ENCODE assay signal across 8 mouse cellular contexts in genomic region chr7:27542392-27543033, GRCm38 (mm10). TPM values are rescaled to one million over a fixed set of nuclear protein-coding genes. Genes with fewer than 3 reads are reported as not detected.
A peak's percentile ranks its signal among the peaks of the same experiment; 100 is the strongest.
DNase-seq lines count a peak whose midpoint lies in the region; ATAC-seq and TF ChIP-seq lines count a peak whose summit lies in the region.

No protein-coding gene starts in this region.

- H3K27ac ChIP-seq in forebrain, embryonic 13.5 days: no peak overlapping the region
- H3K27ac ChIP-seq in liver, embryonic 16.5 days (ENCODE audit: low read length): peak overlapping the region; percentile 87
- 0 out of 2 replicates have a peak overlapping the region, but pooled peaks have one; percentile 4 for H3K27ac ChIP-seq in neural tube, embryonic 13.5 days (replicated peaks)
- peak overlapping the region; percentile 23; the same call in 1 of the 2 replicates for H3K27ac ChIP-seq in testis, adult 2 months (ENCODE audit: control insufficient read depth, insufficient read depth, low read depth, low read length)

- peak overlapping the region; percentile 71 for H3K9ac ChIP-seq in forebrain, embryonic 13.5 days
- H3K9ac ChIP-seq in liver, embryonic 16.5 days (ENCODE audit: low read depth, low read length): peak overlapping the region; percentile 79
- H3K9ac ChIP-seq in neural tube, embryonic 13.5 days: peak overlapping the region; percentile 81

- peaks cover 16% of the 10 kb centered on the region for H3K4me1 ChIP-seq in forebrain, embryonic 13.5 days
- peaks cover 57% of the 10 kb centered on the region for H3K4me1 ChIP-seq in liver, embryonic 16.5 days (ENCODE audit: control insufficient read depth, low read depth, low read length)
- H3K4me1 ChIP-seq in neural tube, embryonic 13.5 days (replicated peaks): peaks cover 15% of the 10 kb centered on the region
- H3K4me1 ChIP-seq in testis, adult 2 months (ENCODE audit: control insufficient read depth, insufficient read depth, low read length): peaks cover 18% of the 10 kb centered on the region

- WGBS in forebrain, embryonic 13.5 days: 3% methylated on average over 30 of the region's 30 CpGs
- 2% methylated on average over 30 of the region's 30 CpGs for WGBS in liver, embryonic 16.5 days (ENCODE audit: insufficient replicate concordance)
- WGBS in neural tube, embryonic 13.5 days: 3% methylated on average over 30 of the region's 30 CpGs

- H3K27me3 ChIP-seq in forebrain, embryonic 13.5 days: no peaks in the 10 kb centered on the region
- H3K27me3 ChIP-seq in liver, embryonic 16.5 days (ENCODE audit: control insufficient read depth, insufficient read depth, low read depth, low read length): no peaks in the 10 kb centered on the region
- no peaks in the 10 kb centered on the region for H3K27me3 ChIP-seq in neural tube, embryonic 13.5 days
- no peaks in the 10 kb centered on the region for H3K27me3 ChIP-seq in testis, adult 2 months (ENCODE audit: control insufficient read depth, insufficient read depth, low read length)

- H3K4me3 ChIP-seq in forebrain, embryonic 13.5 days: peak overlapping the region; percentile 48
- peak overlapping the region; percentile 69 for H3K4me3 ChIP-seq in liver, embryonic 16.5 days (ENCODE audit: low read depth, low read length)
- H3K4me3 ChIP-seq in neural tube, embryonic 13.5 days: peak overlapping the region; percentile 59
- H3K4me3 ChIP-seq in testis, adult 2 months (ENCODE audit: control insufficient read depth, low read depth, low read length): peak overlapping the region; percentile 45

- peak overlapping the region; percentile 77 for H3K4me2 ChIP-seq in forebrain, embryonic 13.5 days
- peak overlapping the region; percentile 78 for H3K4me2 ChIP-seq in liver, embryonic 16.5 days (ENCODE audit: low read depth, low read length)
- peak overlapping the region; percentile 83 for H3K4me2 ChIP-seq in neural tube, embryonic 13.5 days

- peak; percentile 81 for DNase-seq in ES-CJ7 (ENCODE audit: low read depth, low spot score)
- DNase-seq in heart, postnatal 10 days: peak; percentile 86 to 89
- DNase-seq in kidney, postnatal 4 days: peak; percentile 89 to 92

- no peak for TF ChIP-seq POLR2A in testis, adult 2 months (IDR thresholded peaks at IDR 0.05; ENCODE audit: control insufficient read depth, low read depth, low read length)

- ATAC-seq in cerebellum, adult (ENCODE audit: insufficient number of reproducible peaks, low FRiP score, low TSS enrichment): peak; percentile 85; the same call in 1 of the 2 replicates
- peak; percentile 96 for ATAC-seq in forebrain, embryonic 13.5 days
- peak; percentile 74 for ATAC-seq in liver, embryonic 16.5 days (ENCODE audit: low read depth)
- peak; percentile 93 for ATAC-seq in neural tube, embryonic 13.5 days (ENCODE audit: low read depth)

- TF ChIP-seq CTCF in testis, adult 2 months (IDR thresholded peaks at IDR 0.05; ENCODE audit: control insufficient read depth, insufficient read depth, insufficient replicate concordance, low read depth, low read length): no peak

- intact Hi-C loops in heart, postnatal 10 days (cut with DNase I): no loop called here

- H3K9me3 ChIP-seq in forebrain, embryonic 13.5 days (replicated peaks): no peaks in the 10 kb centered on the region
- H3K9me3 ChIP-seq in liver, embryonic 16.5 days (replicated peaks; ENCODE audit: control insufficient read depth, low read length): no peaks in the 10 kb centered on the region
- no peaks in the 10 kb centered on the region for H3K9me3 ChIP-seq in neural tube, embryonic 13.5 days

- peaks cover 29% of the 10 kb centered on the region for H3K36me3 ChIP-seq in forebrain, embryonic 13.5 days (ENCODE audit: poor library complexity, severe bottlenecking)
- H3K36me3 ChIP-seq in liver, embryonic 16.5 days (ENCODE audit: control insufficient read depth, insufficient read depth): no peaks in the 10 kb centered on the region
- peaks cover 34% of the 10 kb centered on the region for H3K36me3 ChIP-seq in neural tube, embryonic 13.5 days
- H3K36me3 ChIP-seq in testis, adult 2 months (ENCODE audit: control insufficient read depth, insufficient read depth, low read length): no peaks in the 10 kb centered on the region

RNA-seq across cellular contexts. Expression of gene Pld3, which starts 10.5 kb away (rescaled TPM):
- 68.2 and 72.8 TPM in 2 replicates for polyA plus RNA-seq in forebrain, embryonic 13.5 days (2015; fragmentation: Nextera tagmentation; extraction: Ambion mirVana)
- 10 to 100 TPM; 32.5 to 35.1 TPM for total RNA-seq in heart, postnatal 10 days (2021)
- polyA plus RNA-seq in liver, embryonic 16.5 days (2015; fragmentation: Nextera tagmentation; extraction: Ambion mirVana): 85.0 and 101 TPM in 2 replicates
- polyA plus RNA-seq in neural tube, embryonic 13.5 days (2015; fragmentation: Nextera tagmentation; extraction: Ambion mirVana): 123 and 128 TPM in 2 replicates
- polyA plus RNA-seq in testis, adult 2 months (2012; rRNA removed): 121 and 130 TPM in 2 replicates

RNA-seq across cellular contexts. Expression of gene 2310022A10Rik, which starts 10.5 kb away (rescaled TPM):
- polyA plus RNA-seq in forebrain, embryonic 13.5 days (2015; fragmentation: Nextera tagmentation; extraction: Ambion mirVana): 35.1 and 36.5 TPM in 2 replicates
- total RNA-seq in heart, postnatal 10 days (2021): 10 to 100 TPM; 60.3 to 65.0 TPM
- 15.6 and 16.1 TPM in 2 replicates for polyA plus RNA-seq in liver, embryonic 16.5 days (2015; fragmentation: Nextera tagmentation; extraction: Ambion mirVana)
- 30.9 and 31.9 TPM in 2 replicates for polyA plus RNA-seq in neural tube, embryonic 13.5 days (2015; fragmentation: Nextera tagmentation; extraction: Ambion mirVana)
- 27.6 and 28.1 TPM in 2 replicates for polyA plus RNA-seq in testis, adult 2 months (2012; rRNA removed)

RNA-seq across cellular contexts. Expression of gene Hipk4, which starts 19.4 kb away (rescaled TPM):
- polyA plus RNA-seq in forebrain, embryonic 13.5 days (2015; fragmentation: Nextera tagmentation; extraction: Ambion mirVana): 0.50 and 0.56 TPM in 2 replicates
- under 1 TPM; 0.31 to 0.55 TPM for total RNA-seq in heart, postnatal 10 days (2021)
- polyA plus RNA-seq in liver, embryonic 16.5 days (2015; fragmentation: Nextera tagmentation; extraction: Ambion mirVana): 0.09 TPM in 1 of 2 replicates, not detected in the other
- 0.39 and 0.71 TPM in 2 replicates for polyA plus RNA-seq in neural tube, embryonic 13.5 days (2015; fragmentation: Nextera tagmentation; extraction: Ambion mirVana)
- 122 and 138 TPM in 2 replicates for polyA plus RNA-seq in testis, adult 2 months (2012; rRNA removed)

RNA-seq across cellular contexts. Expression of gene Prx, which starts 43.4 kb away (rescaled TPM):
- 1.5 and 1.8 TPM in 2 replicates for polyA plus RNA-seq in forebrain, embryonic 13.5 days (2015; fragmentation: Nextera tagmentation; extraction: Ambion mirVana)
- 1 to 10 TPM; 3.1 to 3.6 TPM for total RNA-seq in heart, postnatal 10 days (2021)
- polyA plus RNA-seq in liver, embryonic 16.5 days (2015; fragmentation: Nextera tagmentation; extraction: Ambion mirVana): 0.74 and 0.81 TPM in 2 replicates
- 1.9 TPM in 2 replicates for polyA plus RNA-seq in neural tube, embryonic 13.5 days (2015; fragmentation: Nextera tagmentation; extraction: Ambion mirVana)
- polyA plus RNA-seq in testis, adult 2 months (2012; rRNA removed): 0.33 and 0.42 TPM in 2 replicates

RNA-seq across cellular contexts. Expression of gene Akt2, which starts 48.8 kb away (rescaled TPM):
- polyA plus RNA-seq in forebrain, embryonic 13.5 days (2015; fragmentation: Nextera tagmentation; extraction: Ambion mirVana): 75.2 and 82.2 TPM in 2 replicates
- total RNA-seq in heart, postnatal 10 days (2021): 100 to 1,000 TPM; 171 to 174 TPM
- polyA plus RNA-seq in liver, embryonic 16.5 days (2015; fragmentation: Nextera tagmentation; extraction: Ambion mirVana): 24.8 and 26.3 TPM in 2 replicates
- polyA plus RNA-seq in neural tube, embryonic 13.5 days (2015; fragmentation: Nextera tagmentation; extraction: Ambion mirVana): 59.6 and 66.2 TPM in 2 replicates
- polyA plus RNA-seq in testis, adult 2 months (2012; rRNA removed): 54.9 and 58.7 TPM in 2 replicates

Comparison
In these comparisons a context has a peak if more than half of its experiments do, and no peak if none do; other contexts are left out.
1. RNA of gene Hipk4, which starts 19.4 kb away (polyA plus RNA-seq): 122 to 138 TPM in testis, adult 2 months; 0.39 to 0.71 TPM in neural tube, embryonic 13.5 days, 0.50 to 0.56 TPM in forebrain, embryonic 13.5 days and 0.09 TPM in liver, embryonic 16.5 days; every median in the first group is over 10 times any median in the second.
2. Peak in every context shown above with its lines, with median percentiles within 50 percentile points of each other: DNase-seq, ATAC-seq, H3K4me2 ChIP-seq, H3K4me3 ChIP-seq and H3K9ac ChIP-seq.